Mouse (Mus musculus) ES-E14 (cell line): ENCODE data around the gene Chmp6. TPM values are rescaled to one million over a fixed set of nuclear protein-coding genes. Genes with fewer than 3 reads are reported as not detected.

Source experiments
- DNase-seq: peaks from one replicate; pipeline ENCODE4 v3.0.0-alpha.2; 2013; ENCODE audit warnings: low read depth, low spot score
- H3K27ac ChIP-seq: 2 replicates; pipeline ENCODE4 v1.5.1; 2012; ENCODE audit warnings: low read depth, mild to moderate bottlenecking, low read length, moderate library complexity, mixed read lengths; ENCODE audit not compliant: poor library complexity, insufficient read depth, severe bottlenecking
- H3K36me3 ChIP-seq: 2 replicates; pipeline ENCODE4 v1.6.1; 2012; ENCODE audit warnings: mild to moderate bottlenecking, low read length, moderate library complexity, mixed read lengths; ENCODE audit not compliant: control insufficient read depth, poor library complexity, insufficient read depth, severe bottlenecking
- H3K4me1 ChIP-seq, 2 experiments: fragments of 150-350 bp in 1 of 2; sonication (generic) in 1 of 2; 2 replicates each; pipeline ENCODE4 v1.6.1; 2012; ENCODE audit warnings: low read length in 2 of 2, mild to moderate bottlenecking in 1 of 2, mixed read lengths in 1 of 2; ENCODE audit not compliant: control insufficient read depth in 2 of 2, insufficient read depth in 2 of 2, poor library complexity in 1 of 2
- H3K4me3 ChIP-seq, 2 experiments: fragments of 150-350 bp in 1 of 2; sonication (generic) in 1 of 2; 2 replicates each; pipeline ENCODE4 v1.5.1; 2012; ENCODE audit warnings: low read length in 2 of 2, low read depth in 1 of 2, mild to moderate bottlenecking in 1 of 2, mixed read lengths in 1 of 2; ENCODE audit not compliant: insufficient read depth in 1 of 2, poor library complexity in 1 of 2, severe bottlenecking in 1 of 2
- H3K9ac ChIP-seq: 2 replicates; pipeline ENCODE4 v1.6.1; 2012; ENCODE audit warnings: low read depth, mild to moderate bottlenecking, low read length, mixed read lengths; ENCODE audit not compliant: poor library complexity, insufficient read depth, severe bottlenecking
- H3K9me3 ChIP-seq: fragments of 150-350 bp; sonication (generic); 2 replicates; pipeline ENCODE4 v1.6.1; 2012; ENCODE audit warnings: low read depth, mild to moderate bottlenecking, low read length; ENCODE audit not compliant: control insufficient read depth, insufficient read depth
- CHD2 ChIP-seq: IDR thresholded peaks from 2 replicates; pipeline ENCODE4 v1.6.1; 2014; ENCODE audit warnings: mild to moderate bottlenecking, low read depth, low read length, inconsistent platforms
- HCFC1 ChIP-seq: IDR thresholded peaks from 2 replicates; pipeline ENCODE4 v1.6.1; 2012; ENCODE audit warnings: low read length, inconsistent platforms, borderline replicate concordance; ENCODE audit not compliant: insufficient read depth
- MAFK ChIP-seq: IDR thresholded peaks from 2 replicates; pipeline ENCODE4 v1.6.1; 2014; ENCODE audit warnings: mild to moderate bottlenecking, low read depth, low read length, inconsistent platforms; ENCODE audit not compliant: insufficient read depth
- ZC3H11A ChIP-seq: IDR thresholded peaks from 2 replicates; pipeline ENCODE4 v1.6.1; 2012; ENCODE audit warnings: low read depth, mild to moderate bottlenecking, inconsistent platforms, low read length, borderline replicate concordance
- ZNF384 ChIP-seq: IDR thresholded peaks from 2 replicates; pipeline ENCODE4 v1.6.1; 2012; ENCODE audit warnings: low read depth, low read length, inconsistent platforms
- in situ Hi-C, 2 experiments: fragments of 600-800 bp; cut with MboI; formaldehyde crosslinking; loops; one replicate each; pipeline ENCODE4 v1.15.1; 2025; ENCODE audit warnings: low sequenced_read_pairs in 2 of 2, inconsistent platforms in 1 of 2; ENCODE audit not compliant: unreplicated experiment in 2 of 2
- total RNA-seq: library from RNA; depleted of rRNA; stranded (reverse); fragments of 300-350 nt; gene quantifications from 2 replicates; pipeline ENCODE4 v1.2.3, GENCODE M21; 2012; rRNA removed

The Chmp6 gene
- total RNA-seq, 1 experiment: 48.1 TPM

GRCm38 (mm10) chr11:119967892-119968291, 54.7 kb downstream of the Chmp6 start:
- in situ Hi-C loops: no loop called here
- no peak overlapping the region for H3K9ac ChIP-seq
- TF ChIP-seq MAFK (no peak), ZNF384 (no peak), ZC3H11A (no peak), CHD2 (no peak), HCFC1 (no peak)
- H3K9me3 ChIP-seq: no peaks in the 10 kb centered on the region
- no peak for DNase-seq
- H3K36me3 ChIP-seq: 0 out of 2 replicates have a peak, but pooled peaks cover 3% of the 10 kb centered on the region
- no peak overlapping the region for H3K27ac ChIP-seq
- H3K4me3 ChIP-seq: no peak overlapping the region
- peaks cover 0 to 4% of the 10 kb centered on the region in 2 experiments; a peak in 2 of 4 replicates for H3K4me1 ChIP-seq

Other genes starting within 250 kb of the Chmp6 start
- 21.8 and 23.3 TPM in 2 replicates for gene Baiap2, start 29.3 kb downstream of the Chmp6 start, total RNA-seq
- 1.2 and 2.2 TPM in 2 replicates for gene Aatk, start 133.7 kb downstream of the Chmp6 start, total RNA-seq
- gene Cep131, start 173.4 kb downstream of the Chmp6 start, total RNA-seq: 24.0 and 43.4 TPM in 2 replicates
- 26.5 and 37.1 TPM in 2 replicates for gene Tepsin, start 185.3 kb downstream of the Chmp6 start, total RNA-seq
- 48.8 and 49.3 TPM in 2 replicates for gene Ndufaf8, start 185.5 kb downstream of the Chmp6 start, total RNA-seq
- gene Slc38a10, start 237.9 kb downstream of the Chmp6 start, total RNA-seq: 146 and 216 TPM in 2 replicates